ENCODE assay signal across 18 mouse cellular contexts in genomic region chr1:64173708-64174107, GRCm38 (mm10). TPM values are rescaled to one million over a fixed set of nuclear protein-coding genes. Genes with fewer than 3 reads are reported as not detected.
A peak's percentile ranks its signal among the peaks of the same experiment; 100 is the strongest.
DNase-seq lines count a peak whose midpoint lies in the region; ATAC-seq lines count a peak whose summit lies in the region.
"Had no signal": no experiment of that assay in that cellular context is flagged by ENCODE, and none has a peak within 500 bp of the region (broad histone marks: within the 10 kb centered on the region; RNA-seq: fewer than 3 reads in every experiment).

No protein-coding gene starts in this region.

- 29% methylated on average over 4 of the region's 4 CpGs for WGBS in neural tube, embryonic 11.5 days
- WGBS in hindbrain, embryonic 14.5 days, result 11% methylated on average over 4 of the region's 4 CpGs
- WGBS in midbrain, embryonic 14.5 days, result 14% methylated on average over 4 of the region's 4 CpGs

- H3K36me3 ChIP-seq in neural tube, embryonic 11.5 days (ENCODE audit: control insufficient read depth, insufficient read depth, low read length), result no peaks in the 10 kb centered on the region
- H3K36me3 ChIP-seq in hindbrain, embryonic 14.5 days (replicated peaks; ENCODE audit: control insufficient read depth, insufficient read depth), result no peaks in the 10 kb centered on the region
- H3K36me3 ChIP-seq in midbrain, embryonic 14.5 days (ENCODE audit: control insufficient read depth, insufficient read depth, low read length), result no peaks in the 10 kb centered on the region
- H3K36me3 ChIP-seq: stomach, embryonic 15.5 days had no signal

- no peaks in the 10 kb centered on the region for H3K9me3 ChIP-seq in neural tube, embryonic 11.5 days (ENCODE audit: control insufficient read depth, low read length)
- H3K9me3 ChIP-seq in hindbrain, embryonic 14.5 days (ENCODE audit: control insufficient read depth, low read length), result no peaks in the 10 kb centered on the region
- no peaks in the 10 kb centered on the region for H3K9me3 ChIP-seq in midbrain, embryonic 14.5 days (ENCODE audit: control insufficient read depth, low read length)
- H3K9me3 ChIP-seq: stomach, embryonic 15.5 days had no signal

- peaks cover 9% of the 10 kb centered on the region for H3K4me1 ChIP-seq in neural tube, embryonic 11.5 days (ENCODE audit: control insufficient read depth, insufficient read depth, low read length)
- H3K4me1 ChIP-seq in hindbrain, embryonic 14.5 days (replicated peaks; ENCODE audit: control insufficient read depth, insufficient read depth, low read length), result peaks cover 20% of the 10 kb centered on the region
- peaks cover 25% of the 10 kb centered on the region for H3K4me1 ChIP-seq in midbrain, embryonic 14.5 days (ENCODE audit: control insufficient read depth, insufficient read depth, low read length)
- H3K4me1 ChIP-seq: stomach, embryonic 15.5 days had no signal

- no peak overlapping the region for H3K4me3 ChIP-seq in neural tube, embryonic 11.5 days (ENCODE audit: low read depth, low read length)
- H3K4me3 ChIP-seq in hindbrain, embryonic 14.5 days (replicated peaks; ENCODE audit: low read length), result no peak overlapping the region
- H3K4me3 ChIP-seq in midbrain, embryonic 14.5 days (replicated peaks; ENCODE audit: low read depth, low read length), result no peak overlapping the region
- H3K4me3 ChIP-seq: erythroblast, embryonic 14.5 days; heart, adult 2 months; stomach, embryonic 15.5 days had no signal

- no peak for ATAC-seq in neural tube, embryonic 11.5 days (ENCODE audit: insufficient read depth, low FRiP score, low TSS enrichment)
- ATAC-seq in hindbrain, embryonic 14.5 days (ENCODE audit: low FRiP score), result peak; percentile 55; the same call in 1 of the 2 replicates
- ATAC-seq in midbrain, embryonic 14.5 days (ENCODE audit: low FRiP score, low TSS enrichment), result no peak
- ATAC-seq in granulocyte monocyte progenitor cell, adult 5-6 weeks (replicated peaks; ENCODE audit: poor library complexity, severe bottlenecking), result no peak

- no peaks in the 10 kb centered on the region for H3K27me3 ChIP-seq in neural tube, embryonic 11.5 days (ENCODE audit: control insufficient read depth, insufficient read depth, low read length)
- H3K27me3 ChIP-seq in hindbrain, embryonic 14.5 days (ENCODE audit: control insufficient read depth, insufficient read depth, low read length), result no peaks in the 10 kb centered on the region
- no peaks in the 10 kb centered on the region for H3K27me3 ChIP-seq in midbrain, embryonic 14.5 days (ENCODE audit: control insufficient read depth, insufficient read depth, low read length)
- H3K27me3 ChIP-seq: stomach, embryonic 15.5 days had no signal

- no peak overlapping the region for H3K4me2 ChIP-seq in neural tube, embryonic 11.5 days (ENCODE audit: low read depth)
- no peak overlapping the region; the same call in 1 of the 2 replicates for H3K4me2 ChIP-seq in hindbrain, embryonic 14.5 days (replicated peaks)
- H3K4me2 ChIP-seq in midbrain, embryonic 14.5 days (ENCODE audit: low read length), result no peak overlapping the region
- H3K4me2 ChIP-seq: stomach, embryonic 15.5 days had no signal

- DNase-seq in neural tube, embryonic 11.5 days (ENCODE audit: low spot score), result peak; percentile 40
- DNase-seq in neural tube, embryonic 10.5 days (ENCODE audit: extremely low spot score, low spot score), result no peak
- DNase-seq in hindbrain, embryonic 14.5 days (ENCODE audit: low spot score), result no peak
- DNase-seq in midbrain, embryonic 14.5 days, result peak; percentile 58
- DNase-seq in cerebellum, postnatal 36 days, result no peak
- DNase-seq in ovary, postnatal 14 days (ENCODE audit: low spot score), result no peak
- DNase-seq: adrenal gland, postnatal 25 days; cerebellum, adult 8-10 months; gastrocnemius, postnatal 10 days; heart, adult 2 months; kidney, adult 8-10 months; layer of hippocampus, postnatal 36 days; lung, adult 2 months; lung, postnatal 36 days; thymus, adult 2 months had no signal

- H3K27ac ChIP-seq in neural tube, embryonic 11.5 days (ENCODE audit: low read depth, low read length), result no peak overlapping the region
- 0 out of 2 replicates have a peak overlapping the region, but pooled peaks have one; percentile 9 for H3K27ac ChIP-seq in hindbrain, embryonic 14.5 days
- no peak overlapping the region for H3K27ac ChIP-seq in midbrain, embryonic 14.5 days (replicated peaks; ENCODE audit: low read depth, low read length)
- H3K27ac ChIP-seq: heart, adult 2 months; stomach, embryonic 15.5 days had no signal

- no peak overlapping the region for H3K9ac ChIP-seq in neural tube, embryonic 11.5 days (ENCODE audit: low read length)
- H3K9ac ChIP-seq in hindbrain, embryonic 14.5 days, result no peak overlapping the region
- H3K9ac ChIP-seq in midbrain, embryonic 14.5 days (replicated peaks; ENCODE audit: low read length), result no peak overlapping the region
- H3K9ac ChIP-seq: stomach, embryonic 15.5 days had no signal

RNA-seq across cellular contexts. Expression of gene Klf7, which starts 51.6 kb away (rescaled TPM):
- 31.6 and 35.5 TPM in 2 replicates for polyA plus RNA-seq in neural tube, embryonic 11.5 days (2014; fragmentation: Nextera tagmentation; extraction: Ambion mirVana)
- 80.1 and 86.6 TPM in 2 replicates for polyA plus RNA-seq in hindbrain, embryonic 14.5 days (2014; fragmentation: Nextera tagmentation; extraction: Ambion mirVana)
- polyA plus RNA-seq in midbrain, embryonic 14.5 days (2014; fragmentation: Nextera tagmentation; extraction: Ambion mirVana), result 86.1 and 95.5 TPM in 2 replicates
- 5.0 and 8.5 TPM in 2 replicates for total RNA-seq in granulocyte monocyte progenitor cell, adult 5-6 weeks (2014; fragmentation: Nextera tagmentation)
- total RNA-seq in granulocyte monocyte progenitor cell, adult 5-6 weeks (2017), result 6.3 and 12.4 TPM in 2 replicates

Comparison
In these comparisons a context has a peak if more than half of its experiments do, and no peak if none do; other contexts are left out.
1. DNase-seq: peak in neural tube, embryonic 11.5 days (single experiment) and midbrain, embryonic 14.5 days (single experiment); none in neural tube, embryonic 10.5 days (single experiment), hindbrain, embryonic 14.5 days (single experiment), cerebellum, postnatal 36 days (0 of 2) and ovary, postnatal 14 days (single experiment).